Mouse (Mus musculus): ENCODE measurements around the gene Cdc37.
A peak's percentile ranks its signal among the peaks of the same experiment; 100 is the strongest.

GRCm38 (mm10) chr9:21149654-21150419 is at the start of gene Cdc37:
- TF ChIP-seq POLR2A (IDR thresholded peaks at IDR 0.05; ENCODE audit: borderline replicate concordance, control insufficient read depth, low read depth, low read length) (peak; percentile 63; the same call in 1 of the 2 replicates), CTCF (IDR thresholded peaks at IDR 0.05; ENCODE audit: control insufficient read depth, insufficient read depth, low read length) (no peak)
